In the genomic region with DNA sequence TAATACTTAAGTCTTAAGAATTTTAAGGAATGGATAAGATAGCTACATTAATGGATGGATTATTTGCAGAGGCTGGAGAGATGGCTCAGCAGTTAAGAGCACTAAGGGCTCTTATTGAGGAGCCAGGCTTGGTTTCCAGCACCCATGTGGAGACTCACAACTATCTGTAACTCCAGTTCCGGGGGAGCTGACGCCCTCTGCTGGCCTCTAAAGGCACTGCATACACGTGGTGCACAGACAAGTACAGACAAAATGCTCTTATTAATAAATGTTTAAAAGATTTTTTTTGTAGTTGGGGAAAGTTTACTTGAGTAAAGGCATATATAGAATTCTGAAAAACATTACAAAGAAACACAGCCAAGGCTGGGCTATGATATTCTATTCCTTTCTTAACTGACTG, we compare ENCODE assay signal across 15 mouse cellular contexts.
DNase-seq lines count a peak whose midpoint lies in the region; TF ChIP-seq lines count a peak whose summit lies in the region.
"Had no signal": no experiment of that assay in that cellular context is flagged by ENCODE, and none has a peak within 500 bp of the region (broad histone marks: within the 10 kb centered on the region; RNA-seq: fewer than 3 reads in every experiment).

No protein-coding gene starts in this region.

- no peaks in the 10 kb centered on the region for H3K4me1 ChIP-seq in E14TG2a.4 (replicated peaks; ENCODE audit: low read depth, low read length)
- H3K4me1 ChIP-seq: heart, embryonic 12.5 days; hindbrain, embryonic 13.5 days; kidney, embryonic 15.5 days; limb, embryonic 15.5 days had no signal

- no peak for DNase-seq in layer of hippocampus, adult 2 months (ENCODE audit: low spot score in 2 of 2)
- DNase-seq in layer of hippocampus, adult 8-10 months (ENCODE audit: low spot score in 2 of 2), result no peak
- peak; percentile 20 for DNase-seq in A20 (ENCODE audit: low read depth, low spot score)
- peak; percentile 11 for DNase-seq in induced T-regulatory cell, adult 2 months (ENCODE audit: low read depth)
- no peak for DNase-seq in urinary bladder, adult 18-20 months (ENCODE audit: low spot score in 2 of 2)
- no peak for DNase-seq in gastrocnemius, adult 8-10 months (ENCODE audit: low spot score in 2 of 2)
- DNase-seq: adrenal gland, postnatal 10 days; layer of hippocampus, postnatal 36 days; thymus, postnatal 36 days had no signal

- H3K9me3 ChIP-seq in E14TG2a.4 (ENCODE audit: low read length), result no peaks in the 10 kb centered on the region
- H3K9me3 ChIP-seq: heart, embryonic 12.5 days; hindbrain, embryonic 13.5 days; kidney, embryonic 15.5 days; limb, embryonic 15.5 days had no signal

- H3K4me3 ChIP-seq in layer of hippocampus, adult 2 months, result no peak overlapping the region
- no peak overlapping the region for H3K4me3 ChIP-seq in E14TG2a.4 (replicated peaks; ENCODE audit: low read length)
- H3K4me3 ChIP-seq: erythroblast, embryonic 14.5 days; heart, embryonic 12.5 days; hindbrain, embryonic 13.5 days; kidney, embryonic 15.5 days; limb, embryonic 15.5 days had no signal

- H3K27me3 ChIP-seq in E14TG2a.4 (ENCODE audit: insufficient read depth, low read length), result no peaks in the 10 kb centered on the region
- H3K27me3 ChIP-seq: heart, embryonic 12.5 days; hindbrain, embryonic 13.5 days; kidney, embryonic 15.5 days; limb, embryonic 15.5 days had no signal

- H3K36me3 ChIP-seq in E14TG2a.4 (ENCODE audit: insufficient read depth, low read length), result peaks cover 68% of the 10 kb centered on the region

- TF ChIP-seq CTCF in layer of hippocampus, adult 2 months (conservative IDR thresholded peaks at IDR 0.05), result peak; percentile 64
- TF ChIP-seq CTCF in E14TG2a.4 (conservative IDR thresholded peaks at IDR 0.05; ENCODE audit: low read length), result peak; percentile 92

- H3K27ac ChIP-seq in layer of hippocampus, adult 2 months, result no peak overlapping the region
- H3K27ac ChIP-seq: hindbrain, embryonic 13.5 days; kidney, embryonic 15.5 days; limb, embryonic 15.5 days had no signal

Comparison
In these comparisons a context has a peak if more than half of its experiments do, and no peak if none do; other contexts are left out.
1. DNase-seq: peak in A20 (single experiment) and induced T-regulatory cell, adult 2 months (single experiment); none in layer of hippocampus, adult 2 months (0 of 2), layer of hippocampus, adult 8-10 months (0 of 2), urinary bladder, adult 18-20 months (0 of 2) and gastrocnemius, adult 8-10 months (0 of 2).